Mouse (Mus musculus): Measurements from ENCODE around the gene Atf1.
"Not testable (repeated sequence)": the region's sequence is repeated elsewhere in the genome, so short reads cannot be mapped to it uniquely, and the experiment has no call there.

Gene Atf1

DNA sequence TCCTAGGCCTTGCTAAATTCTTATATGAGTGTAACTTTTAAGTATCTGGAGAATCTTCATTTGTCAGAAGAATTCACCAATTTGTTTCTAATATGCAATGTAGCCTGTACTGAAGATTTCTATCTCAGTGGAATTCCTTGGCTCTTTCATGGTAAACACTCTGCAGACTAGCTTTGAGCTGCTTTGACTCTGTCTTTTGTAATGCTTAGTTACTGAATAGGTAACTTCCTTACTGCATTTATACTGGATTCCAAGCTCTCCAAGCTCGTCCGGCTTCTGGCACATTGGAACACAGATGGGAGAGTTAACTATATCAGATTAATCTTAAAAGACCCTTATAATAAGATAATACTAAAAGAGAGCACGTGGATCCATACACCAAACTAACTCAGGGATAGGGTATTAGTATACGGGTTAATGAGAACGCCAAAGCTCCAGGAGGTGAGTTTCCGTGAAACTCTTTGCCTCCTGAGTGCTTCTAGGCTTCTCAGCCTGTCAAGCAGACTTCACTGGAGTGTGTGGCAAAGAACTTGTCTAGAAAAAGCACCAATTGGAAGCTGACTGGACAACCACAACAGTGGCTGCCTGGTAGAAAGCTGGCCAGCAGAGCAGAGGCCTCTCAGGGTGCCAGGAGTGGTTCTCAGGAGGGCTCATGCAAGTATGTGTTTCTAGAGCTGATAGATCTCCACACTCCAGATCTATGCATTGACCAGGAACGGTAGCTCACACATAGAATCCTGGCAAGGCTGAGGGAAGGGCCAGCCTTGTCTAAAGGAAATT lies 31.2 kb downstream of the Atf1 start:
- DNase-seq (ENCODE audit: low spot score in 2 of 2): no peak

DNA sequence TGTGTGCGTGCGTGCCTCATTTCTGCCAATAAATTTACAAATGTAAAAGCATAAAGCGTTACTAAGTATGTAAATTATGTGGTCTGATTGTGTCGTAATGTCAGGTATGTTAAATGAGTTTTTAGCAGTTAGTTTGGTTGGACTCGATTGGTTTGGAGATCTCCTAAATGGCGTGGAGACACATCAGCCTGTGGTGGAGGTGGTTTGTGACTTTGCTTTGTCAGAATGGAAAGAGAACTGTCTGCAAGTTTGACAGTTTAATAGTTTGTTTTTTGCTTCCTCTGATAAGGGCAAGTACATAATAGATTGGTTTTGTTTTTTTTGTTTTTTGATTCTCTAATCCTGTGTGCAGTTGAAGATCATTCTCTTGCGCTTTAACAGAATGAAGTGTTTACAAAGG lies 32.7 kb downstream of the Atf1 start:
- not testable (repeated sequence) for DNase-seq (ENCODE audit: low spot score in 2 of 2)

DNA sequence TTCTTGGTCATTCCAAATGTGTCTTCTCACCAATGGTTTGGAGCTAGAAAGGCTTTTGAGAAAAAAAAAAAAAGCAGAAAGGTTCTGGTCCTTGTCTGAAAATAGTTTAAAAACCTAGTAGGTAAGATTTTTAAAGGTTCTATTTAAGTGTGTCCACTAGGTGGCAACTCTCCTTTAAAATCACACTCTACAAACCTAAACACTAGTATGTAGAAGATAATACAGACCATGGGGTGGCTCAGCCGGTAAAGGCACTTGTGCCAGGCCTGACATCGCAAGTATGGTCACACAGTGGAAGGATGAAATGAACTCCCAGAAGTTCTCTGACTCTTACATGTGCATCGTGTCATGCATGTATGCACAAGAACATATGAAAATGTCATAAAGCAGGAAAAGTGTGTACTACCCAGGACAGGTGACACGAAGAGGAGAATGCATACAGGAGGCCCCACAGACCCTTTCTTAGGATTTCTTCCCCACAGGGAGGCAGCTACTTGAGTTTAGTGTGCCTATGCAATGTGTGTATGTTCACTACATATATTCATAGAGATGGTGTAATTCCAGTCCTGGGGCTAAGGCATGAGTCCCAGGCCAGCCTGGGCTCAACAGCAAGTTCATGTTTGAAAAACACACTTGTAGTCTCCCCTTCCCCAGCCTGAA lies 35.8 kb downstream of the Atf1 start:
- DNase-seq (ENCODE audit: low spot score in 2 of 2): no peak

- DNase-seq (ENCODE audit: low spot score in 2 of 2): no peak
Observed at GRCm38 (mm10) chr15:100265586-100266325, 38.1 kb downstream of the Atf1 start.

GRCm38 (mm10) chr15:100268916-100269315 lies 41.3 kb downstream of the Atf1 start:
- DNase-seq (ENCODE audit: low spot score in 2 of 2): no peak

GRCm38 (mm10) chr15:100269776-100270175 lies 42.2 kb downstream of the Atf1 start:
- DNase-seq (ENCODE audit: low spot score in 2 of 2): no peak

DNA sequence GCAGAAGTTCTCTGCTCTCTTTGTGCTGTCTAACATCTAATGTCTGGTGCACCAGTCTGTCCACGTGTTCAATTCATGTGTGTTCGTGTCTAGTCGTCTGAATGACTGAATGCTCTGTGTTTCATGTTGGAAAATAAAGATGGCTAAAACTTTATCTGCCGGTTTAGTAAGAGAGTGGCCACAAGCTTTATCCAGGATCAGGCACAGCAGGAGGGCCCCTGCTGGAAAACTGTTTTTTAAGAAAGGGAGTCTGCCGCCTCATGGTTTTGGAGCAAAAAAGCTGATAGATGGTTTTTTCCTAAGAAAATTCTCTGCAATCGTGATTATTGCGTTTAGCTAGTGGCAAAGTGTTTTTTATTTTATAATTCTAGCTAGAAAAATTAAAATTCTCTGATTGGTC lies 43.0 kb downstream of the Atf1 start:
- DNase-seq (ENCODE audit: low spot score in 2 of 2): not testable (repeated sequence)

DNA sequence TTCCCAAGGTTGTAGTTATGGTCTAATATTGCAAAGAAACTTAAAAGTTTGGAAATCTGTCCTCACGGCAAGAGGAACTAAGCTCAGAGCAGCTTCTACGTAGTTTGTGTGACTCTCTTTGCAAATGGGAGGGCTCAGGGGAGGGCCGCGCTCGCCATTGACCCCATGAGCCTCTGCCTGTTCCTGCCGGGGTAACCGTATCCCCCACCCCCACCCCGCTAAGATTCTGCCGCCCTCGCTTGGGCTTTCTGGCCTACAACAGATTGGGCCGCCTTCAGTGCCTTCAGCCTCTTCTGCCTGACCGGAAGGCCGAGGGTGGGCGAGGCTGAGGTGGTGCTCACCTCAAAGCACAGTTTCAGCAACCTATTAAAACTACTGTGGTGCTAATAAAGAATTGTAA lies 43.8 kb downstream of the Atf1 start:
- no peak for DNase-seq (ENCODE audit: low spot score in 2 of 2)

DNA sequence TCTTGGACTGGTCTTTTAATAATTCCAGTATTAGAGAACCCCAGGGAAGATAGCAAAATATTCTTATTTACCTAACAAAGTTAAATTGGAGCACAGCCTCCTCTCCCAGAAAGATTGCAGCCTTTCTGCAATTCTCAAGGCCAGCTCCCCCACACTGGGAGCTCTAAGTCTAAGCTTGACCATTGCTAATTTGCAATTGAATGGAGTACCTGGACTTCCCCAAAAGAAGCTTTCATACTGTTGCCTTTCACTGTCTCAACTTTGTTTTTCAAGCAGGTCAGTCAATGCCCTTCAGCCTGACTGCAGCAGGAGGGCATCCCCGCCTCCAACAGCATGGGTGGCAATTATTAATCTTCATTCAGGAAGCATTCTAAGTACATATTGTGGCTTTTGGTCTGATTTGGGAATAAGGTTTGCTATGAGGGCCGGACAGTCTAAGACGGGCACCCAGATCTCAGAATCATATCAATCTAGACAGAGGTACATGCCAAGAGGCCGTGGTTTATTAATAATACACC lies 46.2 kb downstream of the Atf1 start:
- not testable (repeated sequence) for DNase-seq (ENCODE audit: low spot score in 2 of 2)

- no peak for DNase-seq (ENCODE audit: low spot score in 2 of 2)
Observed at GRCm38 (mm10) chr15:100274790-100275559, 47.4 kb downstream of the Atf1 start.

GRCm38 (mm10) chr15:100276403-100276802 lies 48.8 kb downstream of the Atf1 start:
- DNase-seq (ENCODE audit: low spot score in 2 of 2): no peak

- DNase-seq (ENCODE audit: low spot score in 2 of 2): no peak
Observed at GRCm38 (mm10) chr15:100277586-100277985, 50.0 kb downstream of the Atf1 start.

DNA sequence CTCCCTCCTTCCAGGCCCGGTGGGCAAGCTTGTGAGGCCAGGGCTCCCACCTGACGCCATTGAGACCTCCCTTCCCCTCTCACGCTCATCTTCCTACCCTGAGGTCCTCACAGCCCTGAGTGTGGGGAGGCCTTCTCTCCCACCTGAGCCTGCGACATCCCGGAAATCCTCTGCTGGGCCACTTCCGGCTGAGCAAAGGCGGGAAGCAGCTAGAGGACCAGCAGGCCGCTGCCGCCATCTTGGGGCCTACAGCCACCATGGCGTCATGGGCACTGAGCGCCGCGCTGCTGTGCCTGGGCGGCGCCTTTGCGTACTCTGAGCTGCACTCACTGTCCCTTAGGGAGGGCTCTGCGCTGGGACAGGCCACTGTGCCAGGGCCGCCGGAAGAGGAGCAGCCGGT lies 53.0 kb downstream of the Atf1 start, which contains the start of gene Tmprss12:
Gene Tmprss12 (plus strand): TSS at position 212 of the 400 bp plus-strand sequence.
- no peak for DNase-seq (ENCODE audit: low spot score in 2 of 2)

DNA sequence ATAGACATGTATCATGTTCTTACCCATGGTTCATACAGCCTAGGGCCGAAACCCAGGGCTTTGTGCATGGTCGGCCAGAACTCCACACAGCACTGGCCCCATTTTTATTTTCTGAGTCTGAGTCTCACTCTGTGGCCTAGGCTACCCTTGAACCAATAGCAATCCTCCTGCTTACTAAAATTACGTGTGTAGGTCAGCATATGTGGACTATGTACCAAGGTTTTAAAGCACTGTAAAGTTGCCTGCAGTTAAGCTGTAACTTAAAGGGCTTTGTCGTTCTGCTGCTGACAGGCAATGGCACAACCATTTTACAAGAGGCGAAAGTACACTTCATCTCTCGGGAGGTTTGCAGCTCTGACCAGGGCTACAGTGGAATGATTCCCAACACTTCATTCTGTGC lies 61.4 kb downstream of the Atf1 start:
- DNase-seq (ENCODE audit: low spot score in 2 of 2): no peak

- DNase-seq (ENCODE audit: low spot score in 2 of 2): no peak
Observed at GRCm38 (mm10) chr15:100290858-100291257, 63.2 kb downstream of the Atf1 start.

- no peak for DNase-seq (ENCODE audit: low spot score in 2 of 2)
Observed at GRCm38 (mm10) chr15:100292326-100292725, 64.7 kb downstream of the Atf1 start.

GRCm38 (mm10) chr15:100297856-100298255 lies 70.2 kb downstream of the Atf1 start:
- no peak for DNase-seq (ENCODE audit: low spot score in 2 of 2)

GRCm38 (mm10) chr15:100300499-100300898 lies 72.9 kb downstream of the Atf1 start:
- no peak for DNase-seq (ENCODE audit: low spot score in 2 of 2)

DNA sequence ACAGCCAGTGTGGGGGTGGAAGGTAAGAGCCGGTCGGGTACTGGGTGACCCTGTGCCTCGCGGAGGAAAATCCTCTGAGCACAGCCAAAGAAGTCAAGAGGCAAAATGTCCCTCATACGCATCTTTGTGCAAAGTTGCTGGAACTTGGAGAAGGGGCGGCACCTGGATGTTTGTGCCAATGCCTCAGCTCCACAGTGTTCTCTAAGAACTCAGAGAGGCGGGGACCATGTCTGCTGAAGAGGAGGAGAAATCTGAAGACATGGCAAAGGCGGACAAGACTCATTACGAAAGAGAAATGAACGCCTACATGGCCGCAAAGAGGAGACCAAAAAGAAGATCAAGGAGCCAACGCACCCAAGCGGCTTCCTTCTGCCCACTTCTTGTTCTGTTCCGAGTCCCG lies 73.9 kb downstream of the Atf1 start:
- no peak for DNase-seq (ENCODE audit: low spot score in 2 of 2)

GRCm38 (mm10) chr15:100303428-100304018 lies 75.9 kb downstream of the Atf1 start:
- DNase-seq (ENCODE audit: low spot score in 2 of 2): no peak

All from spleen, postnatal 14 days (tissue).